Mouse (Mus musculus): ENCODE data around the gene Kcnn4. TPM values are rescaled to one million over a fixed set of nuclear protein-coding genes. Genes with fewer than 3 reads are reported as not detected.
A peak's percentile ranks its signal among the peaks of the same experiment; 100 is the strongest.

Kcnn4 gene
- polyA plus RNA-seq, 1 experiment from 2014 or later: 10.9 TPM

- no peak overlapping the region for H3K9ac ChIP-seq (ENCODE audit: low read length)
- H3K9me3 ChIP-seq (replicated peaks; ENCODE audit: control insufficient read depth, low read length): no peaks in the 10 kb centered on the region
- H3K4me2 ChIP-seq (ENCODE audit: low read depth, low read length): no peak overlapping the region
- H3K4me3 ChIP-seq (ENCODE audit: low read length): no peak overlapping the region
- no peaks in the 10 kb centered on the region for H3K27me3 ChIP-seq (ENCODE audit: control insufficient read depth, insufficient read depth, low read length)
- peak; percentile 53; the same call in 1 of the 2 replicates for ATAC-seq (replicated peaks; ENCODE audit: extremely low read depth, insufficient read depth, low FRiP score)
- 40% methylated on average over 5 of the region's 5 CpGs for WGBS
- no peak overlapping the region for H3K27ac ChIP-seq (ENCODE audit: low read length)
- peaks cover 19% of the 10 kb centered on the region for H3K36me3 ChIP-seq (ENCODE audit: control insufficient read depth, insufficient read depth)
- peaks cover 2% of the 10 kb centered on the region; the same call in 1 of the 2 replicates for H3K4me1 ChIP-seq (ENCODE audit: control insufficient read depth, insufficient read depth, low read length)
Observed at GRCm38 (mm10) chr7:24406528-24407344, 36.7 kb downstream of the Kcnn4 start.

GRCm38 (mm10) chr7:24408186-24408585, 38.1 kb downstream of the Kcnn4 start:
- Histone ChIP-seq H3K4me3 (ENCODE audit: low read length) (no peak overlapping the region), H3K27ac (ENCODE audit: low read length) (no peak overlapping the region), H3K9me3 (replicated peaks; ENCODE audit: control insufficient read depth, low read length) (no peaks in the 10 kb centered on the region), H3K36me3 (ENCODE audit: control insufficient read depth, insufficient read depth) (peaks cover 12% of the 10 kb centered on the region; the same call in 1 of the 2 replicates), H3K27me3 (ENCODE audit: control insufficient read depth, insufficient read depth, low read length) (no peaks in the 10 kb centered on the region), H3K4me1 (ENCODE audit: control insufficient read depth, insufficient read depth, low read length) (peaks cover 2% of the 10 kb centered on the region; the same call in 1 of the 2 replicates), H3K4me2 (ENCODE audit: low read depth, low read length) (no peak overlapping the region), H3K9ac (ENCODE audit: low read length) (no peak overlapping the region)
- no peak for ATAC-seq (replicated peaks; ENCODE audit: extremely low read depth, insufficient read depth, low FRiP score)
- WGBS: 87% methylated on average over 9 of the region's 9 CpGs

- H3K4me2 ChIP-seq (ENCODE audit: low read depth, low read length): no peak overlapping the region
- H3K4me1 ChIP-seq (ENCODE audit: control insufficient read depth, insufficient read depth, low read length): peaks cover 9% of the 10 kb centered on the region
- WGBS: 91% methylated on average over 6 of the region's 6 CpGs
- H3K27ac ChIP-seq (ENCODE audit: low read length): no peak overlapping the region
- no peak overlapping the region for H3K4me3 ChIP-seq (ENCODE audit: low read length)
- no peak for ATAC-seq (replicated peaks; ENCODE audit: extremely low read depth, insufficient read depth, low FRiP score)
- no peaks in the 10 kb centered on the region for H3K27me3 ChIP-seq (ENCODE audit: control insufficient read depth, insufficient read depth, low read length)
- H3K36me3 ChIP-seq (ENCODE audit: control insufficient read depth, insufficient read depth): peaks cover 6% of the 10 kb centered on the region; the same call in 1 of the 2 replicates
- no peak overlapping the region for H3K9ac ChIP-seq (ENCODE audit: low read length)
- no peaks in the 10 kb centered on the region for H3K9me3 ChIP-seq (replicated peaks; ENCODE audit: control insufficient read depth, low read length)
Observed at GRCm38 (mm10) chr7:24410123-24410522, 40.1 kb downstream of the Kcnn4 start.

GRCm38 (mm10) chr7:24410831-24411230, 40.8 kb downstream of the Kcnn4 start:
- Histone ChIP-seq H3K36me3 (ENCODE audit: control insufficient read depth, insufficient read depth) (peaks cover 6% of the 10 kb centered on the region; the same call in 1 of the 2 replicates), H3K4me1 (ENCODE audit: control insufficient read depth, insufficient read depth, low read length) (peaks cover 16% of the 10 kb centered on the region), H3K27me3 (ENCODE audit: control insufficient read depth, insufficient read depth, low read length) (no peaks in the 10 kb centered on the region), H3K4me3 (ENCODE audit: low read length) (no peak overlapping the region), H3K9ac (ENCODE audit: low read length) (no peak overlapping the region), H3K27ac (ENCODE audit: low read length) (no peak overlapping the region), H3K4me2 (ENCODE audit: low read depth, low read length) (no peak overlapping the region), H3K9me3 (replicated peaks; ENCODE audit: control insufficient read depth, low read length) (no peaks in the 10 kb centered on the region)
- ATAC-seq (replicated peaks; ENCODE audit: extremely low read depth, insufficient read depth, low FRiP score): no peak
- 66% methylated on average over 3 of the region's 3 CpGs for WGBS

- no peaks in the 10 kb centered on the region for H3K9me3 ChIP-seq (replicated peaks; ENCODE audit: control insufficient read depth, low read length)
- H3K36me3 ChIP-seq (ENCODE audit: control insufficient read depth, insufficient read depth): no peaks in the 10 kb centered on the region
- peaks cover 13% of the 10 kb centered on the region for H3K4me1 ChIP-seq (ENCODE audit: control insufficient read depth, insufficient read depth, low read length)
- no peaks in the 10 kb centered on the region for H3K27me3 ChIP-seq (ENCODE audit: control insufficient read depth, insufficient read depth, low read length)
- H3K4me2 ChIP-seq (ENCODE audit: low read depth, low read length): no peak overlapping the region
- WGBS: 69% methylated on average over 3 of the region's 3 CpGs
- no peak overlapping the region for H3K4me3 ChIP-seq (ENCODE audit: low read length)
- H3K27ac ChIP-seq (ENCODE audit: low read length): no peak overlapping the region
- ATAC-seq (replicated peaks; ENCODE audit: extremely low read depth, insufficient read depth, low FRiP score): 0 out of 2 replicates have a peak, but pooled peaks have one; percentile 38
- no peak overlapping the region for H3K9ac ChIP-seq (ENCODE audit: low read length)
Observed at GRCm38 (mm10) chr7:24413630-24414029, 43.6 kb downstream of the Kcnn4 start.

- peak; percentile 53 for ATAC-seq (replicated peaks; ENCODE audit: extremely low read depth, insufficient read depth, low FRiP score)
- Histone ChIP-seq H3K4me1 (ENCODE audit: control insufficient read depth, insufficient read depth, low read length) (peaks cover 18% of the 10 kb centered on the region), H3K9ac (ENCODE audit: low read length) (peak overlapping the region; percentile 60), H3K27me3 (ENCODE audit: control insufficient read depth, insufficient read depth, low read length) (no peaks in the 10 kb centered on the region), H3K36me3 (ENCODE audit: control insufficient read depth, insufficient read depth) (no peaks in the 10 kb centered on the region), H3K27ac (ENCODE audit: low read length) (peak overlapping the region; percentile 76), H3K4me2 (ENCODE audit: low read depth, low read length) (no peak overlapping the region), H3K9me3 (replicated peaks; ENCODE audit: control insufficient read depth, low read length) (no peaks in the 10 kb centered on the region), H3K4me3 (ENCODE audit: low read length) (no peak overlapping the region)
- WGBS: 31% methylated on average over 7 of the region's 7 CpGs
Observed at GRCm38 (mm10) chr7:24415261-24415660, 45.2 kb downstream of the Kcnn4 start.

GRCm38 (mm10) chr7:24419579-24419978, 49.5 kb downstream of the Kcnn4 start:
- WGBS: 77% methylated on average over 8 of the region's 8 CpGs
- no peak for ATAC-seq (replicated peaks; ENCODE audit: extremely low read depth, insufficient read depth, low FRiP score)
- H3K9ac ChIP-seq (ENCODE audit: low read length): no peak overlapping the region; the same call in 1 of the 2 replicates

GRCm38 (mm10) chr7:24421648-24422047, 51.6 kb downstream of the Kcnn4 start:
- Histone ChIP-seq H3K27me3 (ENCODE audit: control insufficient read depth, insufficient read depth, low read length) (no peaks in the 10 kb centered on the region), H3K4me2 (ENCODE audit: low read depth, low read length) (no peak overlapping the region), H3K4me3 (ENCODE audit: low read length) (no peak overlapping the region), H3K9me3 (replicated peaks; ENCODE audit: control insufficient read depth, low read length) (no peaks in the 10 kb centered on the region), H3K4me1 (ENCODE audit: control insufficient read depth, insufficient read depth, low read length) (peaks cover 18% of the 10 kb centered on the region), H3K9ac (ENCODE audit: low read length) (no peak overlapping the region), H3K36me3 (ENCODE audit: control insufficient read depth, insufficient read depth) (0 out of 2 replicates have a peak, but pooled peaks cover 7% of the 10 kb centered on the region), H3K27ac (ENCODE audit: low read length) (no peak overlapping the region)
- 67% methylated on average over 7 of the region's 7 CpGs for WGBS
- ATAC-seq (replicated peaks; ENCODE audit: extremely low read depth, insufficient read depth, low FRiP score): no peak

More at GRCm38 (mm10) chr7:24419579-24419978, 49.5 kb downstream of the Kcnn4 start:
- Histone ChIP-seq H3K9me3 (replicated peaks; ENCODE audit: control insufficient read depth, low read length) (no peaks in the 10 kb centered on the region), H3K4me3 (ENCODE audit: low read length) (no peak overlapping the region), H3K27ac (ENCODE audit: low read length) (no peak overlapping the region), H3K36me3 (ENCODE audit: control insufficient read depth, insufficient read depth) (0 out of 2 replicates have a peak, but pooled peaks cover 7% of the 10 kb centered on the region), H3K27me3 (ENCODE audit: control insufficient read depth, insufficient read depth, low read length) (no peaks in the 10 kb centered on the region), H3K4me1 (ENCODE audit: control insufficient read depth, insufficient read depth, low read length) (peaks cover 26% of the 10 kb centered on the region), H3K4me2 (ENCODE audit: low read depth, low read length) (no peak overlapping the region)

- ATAC-seq (replicated peaks; ENCODE audit: extremely low read depth, insufficient read depth, low FRiP score): no peak
- Histone ChIP-seq H3K4me3 (ENCODE audit: low read length) (no peak overlapping the region), H3K9ac (ENCODE audit: low read length) (no peak overlapping the region), H3K4me2 (ENCODE audit: low read depth, low read length) (no peak overlapping the region), H3K27ac (ENCODE audit: low read length) (no peak overlapping the region), H3K27me3 (ENCODE audit: control insufficient read depth, insufficient read depth, low read length) (no peaks in the 10 kb centered on the region), H3K4me1 (ENCODE audit: control insufficient read depth, insufficient read depth, low read length) (peaks cover 18% of the 10 kb centered on the region), H3K9me3 (replicated peaks; ENCODE audit: control insufficient read depth, low read length) (no peaks in the 10 kb centered on the region), H3K36me3 (ENCODE audit: control insufficient read depth, insufficient read depth) (0 out of 2 replicates have a peak, but pooled peaks cover 7% of the 10 kb centered on the region)
- 77% methylated on average over 8 of the region's 8 CpGs for WGBS
Observed at GRCm38 (mm10) chr7:24422251-24422650, 52.2 kb downstream of the Kcnn4 start.
